26 mouse cellular contexts compared by ENCODE assay signal in genomic region chr4:139244766-139245165, GRCm38 (mm10). TPM values are rescaled to one million over a fixed set of nuclear protein-coding genes. Genes with fewer than 3 reads are reported as not detected.
DNase-seq lines count a peak whose midpoint lies in the region; ATAC-seq and TF ChIP-seq lines count a peak whose summit lies in the region.
"Had no signal": no experiment of that assay in that cellular context is flagged by ENCODE, and none has a peak within 500 bp of the region (broad histone marks: within the 10 kb centered on the region; RNA-seq: fewer than 3 reads in every experiment).

No protein-coding gene starts in this region.

- WGBS in heart, postnatal 0 days, result 79% methylated on average over 5 of the region's 6 CpGs
- 73% methylated on average over 6 of the region's 6 CpGs for WGBS in embryonic facial prominence, embryonic 12.5 days
- 80% methylated on average over 6 of the region's 6 CpGs for WGBS in limb, embryonic 12.5 days

- H3K9ac ChIP-seq in heart, postnatal 0 days (replicated peaks; ENCODE audit: low read depth, low read length), result 0 out of 2 replicates have a peak overlapping the region, but pooled peaks have one; percentile 10
- H3K9ac ChIP-seq in embryonic facial prominence, embryonic 12.5 days, result peak overlapping the region; percentile 7; the same call in 1 of the 2 replicates
- H3K9ac ChIP-seq in limb, embryonic 12.5 days (replicated peaks), result no peak overlapping the region
- H3K9ac ChIP-seq: forebrain, embryonic 13.5 days; hindbrain, embryonic 13.5 days; lung, embryonic 15.5 days; stomach, embryonic 15.5 days had no signal

- DNase-seq in heart, postnatal 0 days (ENCODE audit: low spot score), result no peak
- no peak for DNase-seq in heart, postnatal 4 days
- DNase-seq in layer of hippocampus, adult 2 months (ENCODE audit: low spot score in 2 of 2), result no peak
- DNase-seq in layer of hippocampus, adult 18-20 months (ENCODE audit: low spot score in 2 of 2), result no peak
- DNase-seq in testis, postnatal 14 days (ENCODE audit: low spot score), result no peak
- DNase-seq: adrenal gland, postnatal 14 days; cerebellum, adult 11 months; cerebellum, adult 9-11 months; embryo, embryonic 11 days; heart, adult 2 months; kidney, postnatal 14 days; left cerebral cortex, postnatal 4 days; right cerebral cortex, postnatal 25 days; thymus, postnatal 14 days had no signal

- no peak for TF ChIP-seq CTCF in heart, postnatal 0 days (IDR thresholded peaks at IDR 0.05; ENCODE audit: low read depth)
- TF ChIP-seq CTCF in layer of hippocampus, adult 2 months (conservative IDR thresholded peaks at IDR 0.05), result no peak

- no peak overlapping the region for H3K27ac ChIP-seq in heart, postnatal 0 days (ENCODE audit: low read depth)
- H3K27ac ChIP-seq in layer of hippocampus, adult 2 months, result peak overlapping the region; percentile 73
- peak overlapping the region; percentile 78; the same call in 1 of the 2 replicates for H3K27ac ChIP-seq in embryonic facial prominence, embryonic 12.5 days
- H3K27ac ChIP-seq in limb, embryonic 12.5 days, result peak overlapping the region; percentile 92
- H3K27ac ChIP-seq: heart, embryonic 13.5 days; lung, embryonic 15.5 days; midbrain, embryonic 13.5 days; stomach, embryonic 15.5 days had no signal

- H3K9me3 ChIP-seq in heart, postnatal 0 days (replicated peaks; ENCODE audit: control insufficient read depth, low read length), result no peaks in the 10 kb centered on the region
- H3K9me3 ChIP-seq in embryonic facial prominence, embryonic 12.5 days, result no peaks in the 10 kb centered on the region
- H3K9me3 ChIP-seq in limb, embryonic 12.5 days, result no peaks in the 10 kb centered on the region
- H3K9me3 ChIP-seq: forebrain, embryonic 13.5 days; heart, embryonic 13.5 days; hindbrain, embryonic 13.5 days; lung, embryonic 15.5 days; megakaryocyte, embryonic 14.5 days; midbrain, embryonic 13.5 days; stomach, embryonic 15.5 days had no signal

- H3K27me3 ChIP-seq in heart, postnatal 0 days (ENCODE audit: control insufficient read depth, insufficient read depth, low read length), result no peaks in the 10 kb centered on the region
- no peaks in the 10 kb centered on the region for H3K27me3 ChIP-seq in embryonic facial prominence, embryonic 12.5 days
- no peaks in the 10 kb centered on the region for H3K27me3 ChIP-seq in limb, embryonic 12.5 days
- H3K27me3 ChIP-seq: forebrain, embryonic 13.5 days; heart, embryonic 13.5 days; hindbrain, embryonic 13.5 days; lung, embryonic 15.5 days; megakaryocyte, embryonic 14.5 days; midbrain, embryonic 13.5 days; stomach, embryonic 15.5 days had no signal

- no peak for TF ChIP-seq EP300 in heart, postnatal 0 days (IDR thresholded peaks at IDR 0.05; ENCODE audit: low read depth)

- no peak for ATAC-seq in heart, postnatal 0 days (ENCODE audit: insufficient read depth, low read depth)
- ATAC-seq in embryonic facial prominence, embryonic 12.5 days (ENCODE audit: insufficient number of reproducible peaks, insufficient read depth, low FRiP score, low TSS enrichment), result no peak
- no peak for ATAC-seq in limb, embryonic 12.5 days (ENCODE audit: insufficient number of reproducible peaks, insufficient read depth, low FRiP score, low TSS enrichment, low read depth)
- ATAC-seq: CD4-positive, CD25-positive, alpha-beta regulatory T cell, adult 4 months; forebrain, embryonic 13.5 days; intestine, postnatal 0 days; midbrain, embryonic 13.5 days had no signal

- H3K4me3 ChIP-seq in heart, postnatal 0 days (ENCODE audit: low read depth, low read length), result no peak overlapping the region
- H3K4me3 ChIP-seq in layer of hippocampus, adult 2 months, result no peak overlapping the region
- no peak overlapping the region for H3K4me3 ChIP-seq in embryonic facial prominence, embryonic 12.5 days
- no peak overlapping the region for H3K4me3 ChIP-seq in limb, embryonic 12.5 days (replicated peaks)
- H3K4me3 ChIP-seq: forebrain, embryonic 13.5 days; heart, adult 2 months; heart, embryonic 13.5 days; hindbrain, embryonic 13.5 days; lung, embryonic 15.5 days; megakaryocyte, embryonic 14.5 days; midbrain, embryonic 13.5 days; stomach, embryonic 15.5 days had no signal

- no peak overlapping the region for H3K4me2 ChIP-seq in heart, postnatal 0 days (ENCODE audit: low read depth, low read length)
- no peak overlapping the region for H3K4me2 ChIP-seq in embryonic facial prominence, embryonic 12.5 days (replicated peaks)
- no peak overlapping the region for H3K4me2 ChIP-seq in limb, embryonic 12.5 days
- H3K4me2 ChIP-seq: forebrain, embryonic 13.5 days; heart, embryonic 13.5 days; hindbrain, embryonic 13.5 days; liver, embryonic 11.5 days; lung, embryonic 15.5 days; midbrain, embryonic 13.5 days; stomach, embryonic 15.5 days had no signal

- peaks cover 23% of the 10 kb centered on the region for H3K36me3 ChIP-seq in heart, postnatal 0 days (replicated peaks; ENCODE audit: control insufficient read depth, insufficient read depth, low read length)
- H3K36me3 ChIP-seq in embryonic facial prominence, embryonic 12.5 days, result peaks cover 35% of the 10 kb centered on the region
- peaks cover 35% of the 10 kb centered on the region for H3K36me3 ChIP-seq in limb, embryonic 12.5 days

- peaks cover 45% of the 10 kb centered on the region for H3K4me1 ChIP-seq in heart, postnatal 0 days (ENCODE audit: control insufficient read depth, insufficient read depth)
- peaks cover 91% of the 10 kb centered on the region for H3K4me1 ChIP-seq in embryonic facial prominence, embryonic 12.5 days
- peaks cover 100% of the 10 kb centered on the region for H3K4me1 ChIP-seq in limb, embryonic 12.5 days (replicated peaks)

RNA-seq across cellular contexts. Expression of gene Capzb, which starts 52.1 kb away (rescaled TPM):
- total RNA-seq in heart, postnatal 0 days (2014; rRNA removed; ENCODE audit: low replicate concordance), result 131 and 177 TPM in 2 replicates
- 355 and 363 TPM in 2 replicates for polyA plus RNA-seq in heart, postnatal 0 days (2015; fragmentation: Nextera tagmentation; extraction: Ambion mirVana)
- total RNA-seq in heart, postnatal 4 days (2021), result 100 to 1,000 TPM; 423 to 429 TPM
- 100 to 1,000 TPM; 374 to 416 TPM for total RNA-seq in layer of hippocampus, adult 2 months (2021)
- total RNA-seq in layer of hippocampus, adult 18-20 months (2021), result 100 to 1,000 TPM; 400 to 403 TPM
- 415 TPM in 2 replicates for polyA plus RNA-seq in embryonic facial prominence, embryonic 12.5 days (2016; fragmentation: Nextera tagmentation; extraction: Ambion mirVana)
- polyA plus RNA-seq in limb, embryonic 12.5 days (2016; fragmentation: Nextera tagmentation; extraction: Ambion mirVana), result 386 and 390 TPM in 2 replicates
